Mouse (Mus musculus) liver, adult 2 months (tissue): ENCODE measurements around the gene Tcp1. TPM values are rescaled to one million over a fixed set of nuclear protein-coding genes. Genes with fewer than 3 reads are reported as not detected.
"Not testable (repeated sequence)": the region's sequence is repeated elsewhere in the genome, so short reads cannot be mapped to it uniquely, and the experiment has no call there.

Experiments used
- DNase-seq: peaks from one replicate; pipeline ENCODE4 v3.0.0-alpha.2; 2011; ENCODE audit warnings: low read depth, low spot score; ENCODE audit errors: extremely low read depth
- H3K27ac ChIP-seq: fragments of 200-500 bp; replicated peaks from 2 replicates; pipeline ENCODE4 v1.5.1; 2012; ENCODE audit warnings: low read depth, mild to moderate bottlenecking, control low read depth, inconsistent platforms, low read length; ENCODE audit not compliant: insufficient read depth
- H3K27me3 ChIP-seq: fragments of 200-500 bp; 2 replicates; pipeline ENCODE4 v1.6.1; 2012; ENCODE audit warnings: mild to moderate bottlenecking, moderate library complexity, low read length, inconsistent platforms; ENCODE audit not compliant: control insufficient read depth, insufficient read depth
- H3K36me3 ChIP-seq: fragments of 200-500 bp; 2 replicates; pipeline ENCODE4 v1.6.1; 2012; ENCODE audit warnings: low read length, inconsistent platforms; ENCODE audit not compliant: control insufficient read depth, insufficient read depth
- H3K4me1 ChIP-seq: fragments of 200-500 bp; 2 replicates; pipeline ENCODE4 v1.6.1; 2011; ENCODE audit warnings: low read length; ENCODE audit not compliant: control insufficient read depth, insufficient read depth
- H3K4me3 ChIP-seq: fragments of 200-500 bp; 2 replicates; pipeline ENCODE4 v1.5.1; 2011; ENCODE audit warnings: low read depth, mild to moderate bottlenecking, control low read depth, low read length, moderate library complexity; ENCODE audit not compliant: insufficient read depth
- H3K79me2 ChIP-seq: fragments of 200-500 bp; 2 replicates; pipeline ENCODE4 v1.6.1; 2012; ENCODE audit warnings: inconsistent platforms, mild to moderate bottlenecking, low read length, moderate library complexity; ENCODE audit not compliant: control insufficient read depth, insufficient read depth
- H3K9ac ChIP-seq: fragments of 200-500 bp; 2 replicates; pipeline ENCODE4 v1.6.1; 2012; ENCODE audit warnings: low read depth, mild to moderate bottlenecking, control low read depth, inconsistent platforms, low read length
- CTCF ChIP-seq: fragments of 200-500 bp; IDR thresholded peaks from 2 replicates; pipeline ENCODE4 v1.5.1; 2011; ENCODE audit warnings: low read depth, low read length, control low read depth
- POLR2A ChIP-seq: fragments of 200-500 bp; IDR thresholded peaks from 2 replicates; pipeline ENCODE4 v1.6.1; 2011; ENCODE audit warnings: low read length, control low read depth; ENCODE audit not compliant: insufficient read depth; ENCODE audit errors: extremely low read depth
- WGBS: fragments of 180-500 bp; shearing (Covaris S2); methylation state at CpG from one replicate; pipeline ENCODE4 v1.1.7; 2018; 5-methylcytosine and 5-hydroxymethylcytosine counted together
- polyA plus RNA-seq: library from polyadenylated mRNA; depleted of rRNA; stranded (reverse); fragments of >200 nt; gene quantifications from 2 replicates; pipeline ENCODE4 v1.2.3, GENCODE M21; 2012
- total RNA-seq: library from RNA; depleted of rRNA; stranded (reverse); fragments of >200 nt; gene quantifications from 2 replicates; pipeline ENCODE4 v1.2.3, GENCODE M21; 2014

Tcp1 gene
- total and polyA plus RNA-seq, 2 experiments: 39.9 to 136 TPM

GRCm38 (mm10) chr17:12921073-12921472 lies 5.6 kb downstream of the Tcp1 start:
- Histone ChIP-seq H3K9ac (no peak overlapping the region), H3K4me3 (no peak overlapping the region), H3K36me3 (peaks cover 54% of the 10 kb centered on the region), H3K79me2 (no peaks in the 10 kb centered on the region; the same call in 1 of the 2 replicates), H3K4me1 (peaks cover 13% of the 10 kb centered on the region), H3K27me3 (no peaks in the 10 kb centered on the region), H3K27ac (no peak overlapping the region)
- no peak for TF ChIP-seq CTCF
- no peak for TF ChIP-seq POLR2A
- whole genome bisulfite sequencing: 67% methylated on average over 1 of the region's 1 CpGs
- peak; percentile 45 for DNase-seq

- 23% methylated on average over 3 of the region's 3 CpGs for WGBS
- H3K36me3 ChIP-seq: peaks cover 52% of the 10 kb centered on the region
- no peaks in the 10 kb centered on the region for H3K79me2 ChIP-seq
- no peaks in the 10 kb centered on the region for H3K27me3 ChIP-seq
- H3K4me3 ChIP-seq: no peak overlapping the region
- H3K4me1 ChIP-seq: peaks cover 24% of the 10 kb centered on the region
- DNase-seq: peak; percentile 100
- H3K9ac ChIP-seq: no peak overlapping the region
- peak overlapping the region; percentile 32; the same call in 1 of the 2 replicates for H3K27ac ChIP-seq
- TF ChIP-seq POLR2A (no peak), CTCF (no peak)
Observed at GRCm38 (mm10) chr17:12925001-12925400, 9.5 kb downstream of the Tcp1 start.

DNA sequence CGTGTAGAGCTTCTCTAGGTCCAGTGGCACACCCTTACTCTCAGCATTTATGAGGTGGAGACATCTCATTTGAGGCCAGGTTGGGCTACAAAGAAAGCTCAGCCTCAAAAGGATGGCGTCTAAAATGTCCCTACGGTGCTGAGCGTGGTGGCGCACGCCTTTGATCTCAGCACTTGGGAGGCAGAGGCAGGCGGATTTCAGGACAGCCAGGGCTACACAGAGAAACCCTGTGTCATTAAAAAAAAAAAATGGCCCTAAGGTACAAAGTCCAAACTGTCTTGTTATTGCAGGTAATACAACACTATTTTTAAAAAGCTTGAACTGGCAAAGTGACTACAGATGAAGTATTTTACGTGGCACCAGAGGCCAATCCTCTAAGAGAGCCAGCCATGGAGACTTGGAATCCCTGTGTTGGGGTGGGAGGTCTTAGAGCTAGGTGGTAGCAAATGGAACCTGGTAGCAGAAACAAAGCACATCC lies 10.2 kb downstream of the Tcp1 start:
- H3K27ac ChIP-seq: peak overlapping the region; percentile 90

DNA sequence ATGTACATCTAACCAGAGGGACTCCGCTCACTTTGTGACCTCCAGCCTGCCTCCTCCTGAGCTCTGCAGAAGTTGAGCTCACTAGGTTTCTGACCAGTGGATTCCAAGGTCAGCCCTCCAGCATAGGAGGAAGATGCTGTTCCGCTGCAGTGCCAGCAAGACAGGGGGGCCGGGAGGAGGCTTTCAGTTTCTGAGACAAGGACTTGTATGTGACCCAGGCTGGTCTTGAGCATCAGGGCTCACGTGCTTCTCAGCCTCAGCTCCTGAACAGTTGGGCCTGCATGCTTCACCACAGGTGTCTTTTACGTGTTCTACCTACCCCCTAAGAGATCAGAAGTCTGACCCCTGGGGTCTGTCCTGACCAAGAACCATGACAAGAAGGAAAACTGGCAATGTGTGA lies 16.1 kb downstream of the Tcp1 start:
- not testable (repeated sequence) for H3K27me3 ChIP-seq, DNase-seq, H3K9ac ChIP-seq, H3K4me3 ChIP-seq, H3K79me2 ChIP-seq
- Histone ChIP-seq H3K4me1 (peaks cover 30% of the 10 kb centered on the region), H3K27ac (peak overlapping the region; percentile 64), H3K36me3 (peaks cover 15% of the 10 kb centered on the region)
- WGBS: 89% methylated on average over 5 of the region's 5 CpGs

More for the DNA sequence above, 10.2 kb downstream of the Tcp1 start:
- Histone ChIP-seq H3K36me3 (peaks cover 45% of the 10 kb centered on the region), H3K4me1 (peaks cover 28% of the 10 kb centered on the region), H3K9ac (no peak overlapping the region), H3K79me2 (no peaks in the 10 kb centered on the region), H3K27me3 (no peaks in the 10 kb centered on the region), H3K4me3 (no peak overlapping the region)
- TF ChIP-seq POLR2A (no peak), CTCF (no peak)
- peak; percentile 93 for DNase-seq
- 25% methylated on average over 8 of the region's 8 CpGs for WGBS

- peak overlapping the region; percentile 85 for H3K27ac ChIP-seq
- peaks cover 17% of the 10 kb centered on the region for H3K4me1 ChIP-seq
- H3K79me2 ChIP-seq: no peaks in the 10 kb centered on the region; the same call in 1 of the 2 replicates
- H3K4me3 ChIP-seq: no peak overlapping the region
- no peak overlapping the region for H3K9ac ChIP-seq
- no peaks in the 10 kb centered on the region for H3K27me3 ChIP-seq
- H3K36me3 ChIP-seq: peaks cover 6% of the 10 kb centered on the region; the same call in 1 of the 2 replicates
- TF ChIP-seq CTCF (no peak), POLR2A (no peak)
- 15% methylated on average over 4 of the region's 4 CpGs for WGBS
- peak; percentile 93 for DNase-seq
Observed at GRCm38 (mm10) chr17:12935719-12936118, 20.2 kb downstream of the Tcp1 start.

- peak; percentile 97 for DNase-seq
- 21% methylated on average over 2 of the region's 2 CpGs for WGBS
- Histone ChIP-seq H3K27me3 (no peaks in the 10 kb centered on the region), H3K79me2 (no peaks in the 10 kb centered on the region; the same call in 1 of the 2 replicates), H3K27ac (peak overlapping the region; percentile 74), H3K4me1 (peaks cover 15% of the 10 kb centered on the region), H3K36me3 (peaks cover 6% of the 10 kb centered on the region; the same call in 1 of the 2 replicates), H3K4me3 (no peak overlapping the region), H3K9ac (no peak overlapping the region)
- TF ChIP-seq CTCF (no peak), POLR2A (no peak)
Observed at GRCm38 (mm10) chr17:12937412-12937970, 22.0 kb downstream of the Tcp1 start.
